Mouse (Mus musculus) 3134 (cell line): ENCODE measurements at regions not wholly inside any gene's neighbourhood (a gene's known extent, or its start where the extent isn't known, plus 50 kb on each side); places are given as distances from the start of the nearest gene placed in this dataset.
A peak's percentile ranks its signal among the peaks of the same experiment; 100 is the strongest.

Experiments
- DNase-seq: peaks from one replicate; pipeline ENCODE4 v3.0.0-alpha.2; 2011; ENCODE audit warnings: low spot score; ENCODE audit not compliant: insufficient read length; ENCODE audit errors: extremely low read depth

DNA sequence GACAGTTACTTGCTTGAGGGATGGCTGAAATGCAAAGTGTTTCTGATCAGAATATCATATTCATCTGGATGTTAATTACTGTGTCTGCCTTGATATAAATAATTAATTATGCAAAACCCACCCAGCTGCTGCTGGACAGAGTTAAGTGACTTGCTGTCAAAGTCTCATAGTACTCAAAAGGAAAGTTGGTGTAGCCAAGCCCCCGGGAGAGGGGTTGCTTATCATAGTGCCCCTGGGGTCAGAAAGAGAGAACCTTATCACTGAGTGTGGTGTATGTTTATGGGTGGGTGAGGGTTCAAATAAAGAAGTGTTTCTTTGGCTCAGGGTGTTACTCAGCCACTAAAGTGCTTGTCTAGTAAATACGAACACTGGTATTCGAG, 211.6 kb downstream of the Cmpk2 start:
- no peak for DNase-seq

DNA sequence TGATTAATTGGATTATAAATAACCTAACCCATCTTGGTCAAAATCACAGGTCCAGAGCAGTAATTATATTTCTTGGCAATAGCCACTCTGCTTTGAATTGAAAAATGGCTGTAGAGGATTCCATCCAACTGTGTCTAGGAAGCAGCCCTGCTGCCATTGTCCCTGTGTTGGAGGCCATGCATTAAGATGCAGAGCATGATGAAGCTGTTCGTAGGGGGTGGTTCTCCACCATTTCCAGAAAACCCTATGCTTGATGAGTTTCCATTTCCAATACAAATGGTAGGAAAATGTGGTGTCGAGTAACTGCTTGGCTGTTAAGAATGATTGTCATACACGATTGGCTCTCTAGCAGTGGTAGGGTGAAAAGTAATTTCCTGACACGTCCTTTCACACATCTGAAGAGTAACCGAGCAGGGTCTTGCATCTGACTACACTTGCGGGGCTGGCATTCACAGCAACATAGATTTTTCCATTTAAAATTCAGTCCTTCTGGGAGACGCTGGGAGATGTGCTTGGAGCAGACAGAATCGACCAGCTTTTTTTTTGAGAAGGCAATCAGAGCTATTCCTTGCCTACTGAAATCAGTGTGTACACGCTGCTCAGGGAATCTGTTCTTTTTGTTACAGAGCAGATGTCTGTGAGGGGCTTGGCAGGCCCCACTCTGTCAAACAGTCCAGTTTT, 211.0 kb downstream of the Cmpk2 start:
- DNase-seq: no peak

DNA sequence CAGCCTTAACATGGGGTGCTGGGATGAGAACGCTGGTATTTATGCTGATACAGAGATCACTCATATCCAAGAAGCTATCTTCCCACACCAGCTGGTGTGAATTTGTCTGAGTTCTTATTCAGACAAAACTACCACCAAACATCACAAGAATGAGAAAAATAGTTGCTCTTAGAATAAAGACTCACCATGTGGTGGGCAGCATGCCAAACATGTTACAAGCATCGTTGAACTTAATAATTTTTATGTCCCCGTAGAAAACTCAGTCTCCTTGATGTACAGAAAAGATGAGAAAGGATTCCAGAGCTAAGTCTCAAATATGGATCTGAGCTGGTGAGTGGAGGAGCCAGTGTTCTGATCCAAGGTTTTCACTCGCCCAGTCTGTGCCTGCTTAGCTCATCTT, 196.5 kb downstream of the Cmpk2 start:
- no peak for DNase-seq

DNA sequence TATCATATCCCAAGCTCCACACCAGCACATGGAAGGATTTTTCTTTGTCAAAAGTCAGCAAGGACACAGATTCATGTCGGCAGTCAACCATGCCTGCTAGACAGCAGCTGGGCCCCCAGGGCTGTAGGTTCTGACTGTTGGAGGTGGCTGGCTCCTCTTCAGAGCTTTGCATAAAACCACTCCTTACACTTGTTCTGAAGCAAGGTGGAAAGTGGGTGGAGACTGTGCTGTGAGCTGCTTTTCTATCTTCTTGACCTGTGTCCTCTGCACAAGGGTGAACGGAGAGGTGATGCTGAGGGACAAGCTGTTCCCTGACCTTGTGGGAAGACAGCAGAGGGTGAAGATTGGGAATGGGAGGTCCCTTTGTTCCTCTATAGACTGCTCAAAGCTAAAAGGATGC, 185.2 kb downstream of the Cmpk2 start:
- no peak for DNase-seq

DNA sequence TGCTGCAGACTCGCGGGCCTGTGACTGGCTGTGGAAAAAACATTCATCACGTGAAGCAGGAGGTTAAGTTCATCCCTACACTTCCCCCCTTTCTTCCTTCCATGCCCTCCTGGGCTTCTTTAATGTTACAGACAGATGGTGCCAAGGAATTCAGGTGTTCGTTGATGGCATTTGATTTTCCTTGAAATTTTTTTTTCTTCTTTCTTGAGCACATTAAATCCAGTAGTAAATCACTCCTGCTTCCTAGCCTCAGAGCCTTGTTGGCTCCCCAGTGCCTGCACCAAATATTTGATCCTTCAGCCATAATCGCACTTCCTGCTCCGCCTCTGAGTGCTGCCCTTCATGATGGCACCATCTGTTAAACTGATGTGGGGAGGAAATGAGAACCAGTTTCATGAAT, 184.8 kb downstream of the Cmpk2 start:
- DNase-seq: no peak

DNA sequence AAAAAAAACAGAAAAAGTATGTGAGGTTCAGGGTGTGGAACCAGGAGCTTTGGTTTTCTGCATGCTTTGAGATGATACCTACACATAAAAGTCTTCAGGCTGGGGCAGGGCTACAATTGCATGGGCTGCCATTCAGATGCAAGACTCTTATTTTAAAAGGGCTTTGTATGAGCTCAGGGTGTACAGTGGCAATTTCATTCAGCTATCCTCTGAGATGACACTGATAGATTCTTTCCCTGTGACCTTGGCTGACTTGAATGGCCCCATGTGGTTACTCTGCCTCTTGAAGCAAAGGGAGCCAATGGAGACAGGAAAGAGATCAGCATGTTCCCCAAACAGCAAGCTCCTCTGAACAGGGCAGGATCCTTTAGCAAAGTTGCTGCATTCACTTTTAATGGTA, 177.1 kb downstream of the Cmpk2 start:
- DNase-seq: no peak

DNA sequence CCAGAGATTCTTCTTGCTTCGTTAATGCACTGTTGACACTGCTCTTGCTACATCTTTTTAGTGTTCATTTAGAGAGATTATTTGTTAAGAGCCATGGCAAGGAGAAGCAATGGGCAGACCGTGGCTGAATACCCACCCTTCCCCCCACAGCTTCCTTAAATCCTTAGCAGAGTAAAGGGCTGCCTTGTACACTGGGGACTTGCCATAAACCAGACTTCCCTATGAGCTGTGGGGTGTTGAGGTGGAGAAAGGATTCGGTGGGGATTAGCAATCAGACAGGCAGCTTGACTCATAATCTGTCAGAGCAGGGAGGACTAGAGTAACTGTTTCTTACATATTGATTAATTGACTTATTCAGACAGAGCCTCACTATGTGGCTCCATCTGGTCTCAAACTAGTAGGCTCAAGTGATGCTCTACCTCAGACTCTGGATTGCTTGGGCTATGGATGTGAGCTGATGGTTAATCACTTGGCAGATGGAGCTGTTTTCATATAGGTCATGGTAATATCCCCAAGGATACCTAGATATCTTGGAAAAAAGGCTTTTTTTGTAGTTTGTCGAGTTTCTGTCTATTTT, 166.7 kb downstream of the Cmpk2 start:
- no peak for DNase-seq

DNA sequence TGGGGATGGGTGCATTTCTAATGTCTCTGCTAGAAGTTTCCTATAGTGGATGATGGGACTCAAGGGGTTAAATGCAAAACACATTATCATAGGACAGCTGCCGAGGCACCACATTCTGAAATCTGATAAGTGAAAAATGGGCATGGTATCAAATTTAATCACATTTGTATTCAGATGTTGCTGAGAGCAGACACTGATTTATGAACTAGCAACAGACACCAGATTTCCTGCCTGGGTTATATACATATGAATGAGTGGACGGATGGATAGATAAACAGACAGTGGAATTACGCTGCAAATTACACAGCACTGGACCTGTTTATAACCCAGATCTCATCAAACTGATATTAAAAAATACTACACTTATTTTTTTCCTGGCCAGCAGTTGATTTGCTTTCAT, 166.2 kb downstream of the Cmpk2 start:
- DNase-seq: no peak

DNA sequence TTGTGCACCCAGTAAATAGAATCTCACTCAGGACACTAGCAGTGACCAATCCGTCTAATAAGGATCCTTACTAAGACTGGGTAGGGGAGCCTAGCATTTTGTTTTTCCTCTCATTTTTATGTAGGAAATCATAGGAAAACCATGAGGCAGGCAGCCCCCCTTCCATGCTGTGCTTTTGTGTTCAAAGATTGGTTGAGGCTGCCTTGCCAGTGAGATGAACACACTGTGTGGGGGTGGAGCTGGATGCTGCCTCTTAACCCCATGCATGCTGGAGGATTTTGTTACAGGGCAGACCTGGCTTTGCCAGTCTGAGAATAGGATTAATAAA, 162.8 kb downstream of the Cmpk2 start:
- DNase-seq: no peak

DNA sequence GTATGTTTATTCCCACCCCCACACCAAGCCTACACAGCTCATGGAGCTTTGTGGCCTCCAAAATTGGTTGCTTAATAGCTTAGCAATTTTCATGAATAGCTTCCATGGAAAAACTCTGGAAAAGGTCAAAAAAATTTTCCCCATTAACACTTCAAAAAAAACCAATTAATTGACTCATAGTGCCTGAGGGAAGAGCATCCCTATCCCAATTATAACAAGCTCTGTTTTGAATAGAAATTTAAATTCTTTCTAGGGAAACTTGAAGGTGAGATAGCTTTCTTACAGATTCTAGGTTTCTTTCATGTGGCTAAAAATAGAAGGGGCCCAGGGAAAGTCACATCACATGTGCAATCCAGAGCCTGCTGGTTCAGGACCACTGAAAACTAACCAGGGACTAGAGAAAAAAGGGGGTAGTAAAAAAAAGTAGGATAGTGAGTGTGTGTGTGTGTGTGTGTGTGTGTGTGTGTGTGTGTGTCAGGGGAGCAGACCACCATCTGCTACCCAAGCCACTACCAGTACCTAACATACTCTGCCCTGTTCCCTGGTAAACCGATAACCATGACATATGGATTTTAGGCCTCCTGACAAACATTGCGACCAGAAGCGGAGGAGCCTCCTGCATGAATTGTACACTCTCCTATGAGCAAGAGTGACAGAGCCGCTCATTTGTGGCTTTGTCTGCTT, 162.2 kb downstream of the Cmpk2 start:
- DNase-seq: no peak

DNA sequence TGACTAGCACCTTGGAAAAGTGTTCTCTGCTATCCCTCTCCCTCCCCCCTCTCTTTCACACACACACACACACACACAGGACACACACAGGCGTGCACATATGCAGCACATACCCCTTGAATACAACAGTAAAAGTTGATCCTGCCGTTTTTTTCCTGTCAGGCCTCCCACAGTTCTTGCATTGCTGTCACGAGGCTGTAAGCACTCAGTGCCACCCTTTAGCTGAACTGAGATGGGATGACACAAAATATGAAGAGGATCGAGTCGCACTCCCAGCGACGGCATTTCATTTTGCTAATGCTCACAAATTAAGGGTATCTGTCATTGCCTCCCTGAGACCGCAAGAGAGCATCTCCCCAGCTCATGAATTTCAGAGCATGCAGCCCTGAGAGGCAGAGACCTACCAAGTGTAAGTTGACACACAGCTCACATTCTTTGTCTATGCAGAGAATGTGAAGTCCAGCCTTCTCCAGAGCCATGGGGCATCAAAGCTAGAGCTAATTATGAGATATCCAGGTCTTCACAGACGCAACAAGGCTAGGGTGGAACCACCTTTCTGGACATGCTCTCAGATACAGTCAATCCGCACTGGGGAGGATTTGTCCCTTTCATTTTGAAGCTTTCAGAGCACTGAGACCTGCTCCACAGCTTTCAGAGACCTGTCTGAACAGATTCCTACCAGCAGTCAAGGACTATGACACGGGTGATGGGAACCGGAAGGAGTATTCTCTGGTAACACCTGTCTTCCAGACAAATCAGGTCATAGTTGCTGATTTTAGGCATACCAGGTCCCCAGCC, 152.3 kb downstream of the Cmpk2 start:
- no peak for DNase-seq

DNA sequence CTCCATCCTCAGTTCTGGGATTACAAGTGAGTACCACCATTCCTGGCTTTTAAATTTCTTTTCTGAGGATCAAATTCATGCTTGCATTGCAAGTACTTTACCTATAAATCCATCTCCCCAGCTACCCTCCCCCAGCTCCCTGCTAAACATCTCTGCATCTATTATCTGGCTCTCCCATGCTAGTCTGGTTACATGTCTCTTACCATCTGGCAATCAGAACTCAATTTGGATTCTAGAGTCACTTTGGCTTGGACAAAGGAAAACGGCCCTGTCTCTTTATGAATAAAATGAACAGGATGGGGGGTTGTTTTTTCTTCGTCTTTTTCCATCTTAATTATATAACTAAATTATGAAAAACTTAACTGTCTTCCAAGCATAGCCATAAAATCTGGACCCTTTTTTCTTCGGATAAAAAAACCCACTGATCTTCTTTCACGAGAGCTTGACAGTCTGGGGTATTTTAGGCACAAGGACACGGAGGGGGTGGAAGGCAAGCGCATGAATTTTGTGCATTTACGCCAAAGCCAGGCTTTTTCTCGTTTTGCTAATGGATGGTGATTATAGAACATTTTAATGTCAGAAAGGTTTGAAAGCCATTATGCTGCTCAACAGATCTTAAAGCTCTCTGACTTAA, 151.6 kb downstream of the Cmpk2 start:
- no peak for DNase-seq

DNA sequence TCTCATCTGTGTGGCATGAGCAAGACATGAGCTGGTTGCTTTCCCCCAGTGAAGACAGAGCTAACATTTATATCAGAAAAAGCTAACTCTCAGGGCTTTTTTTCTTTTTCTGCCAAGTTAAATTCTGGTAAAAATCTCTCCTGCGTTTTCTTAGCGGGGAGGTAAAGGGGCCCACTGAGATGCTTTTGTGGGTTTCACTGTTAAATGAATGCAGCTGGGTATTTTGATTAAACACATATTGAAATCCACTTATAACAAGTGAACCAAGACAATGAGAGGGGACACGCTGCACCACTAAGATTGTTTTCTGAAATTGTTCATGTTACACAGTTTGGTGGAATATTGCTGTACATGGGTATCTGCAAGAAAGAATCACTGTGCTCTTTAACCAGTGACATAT, 149.0 kb downstream of the Cmpk2 start:
- no peak for DNase-seq

DNA sequence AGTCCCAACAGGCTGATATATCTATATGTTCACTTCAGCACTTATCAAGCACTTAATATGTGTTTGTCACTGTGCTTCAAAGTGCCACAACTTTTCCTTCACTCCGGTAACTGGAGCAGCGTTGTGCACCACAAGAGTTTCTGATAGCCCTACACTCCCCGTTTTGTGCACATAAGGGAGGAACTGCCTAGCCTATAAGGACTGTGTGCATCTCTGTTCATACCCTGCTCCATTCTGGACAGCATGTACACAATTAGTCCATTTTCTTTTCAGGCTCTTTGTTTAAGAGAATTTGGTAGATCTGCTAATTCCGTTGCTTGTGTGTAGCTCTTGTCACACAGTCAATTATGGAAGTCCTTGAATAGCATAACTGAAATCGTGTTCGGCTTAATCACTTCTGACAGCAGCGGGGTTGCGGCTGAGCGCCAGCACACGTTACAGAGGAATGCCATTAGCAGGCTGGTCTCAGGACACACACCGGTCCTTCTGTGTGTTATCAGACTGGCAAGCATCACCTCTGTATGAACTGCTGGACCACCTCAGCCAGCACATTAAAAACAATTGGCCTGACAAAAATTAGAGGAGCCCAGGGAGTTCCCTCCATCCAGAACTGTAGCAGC, 144.2 kb downstream of the Cmpk2 start:
- DNase-seq: no peak

DNA sequence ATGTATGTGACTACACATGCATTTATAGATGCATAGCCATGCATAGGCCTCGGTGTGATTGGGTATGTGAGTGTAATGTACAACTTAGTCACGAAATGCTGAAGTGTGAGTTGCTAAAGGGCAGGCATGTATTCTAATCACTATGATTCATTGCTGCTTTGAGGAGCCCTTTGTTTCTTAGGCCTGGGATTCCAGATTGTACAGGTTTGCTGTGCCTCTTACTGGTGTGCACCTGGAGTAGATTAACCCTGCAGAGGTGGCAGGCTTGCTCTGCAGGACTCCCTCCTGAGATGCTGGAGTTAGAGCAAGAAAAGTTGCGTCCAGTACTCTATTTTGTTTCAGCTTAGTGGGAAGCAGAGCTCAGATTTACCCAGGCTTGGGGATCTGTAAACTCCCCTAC, 141.1 kb downstream of the Cmpk2 start:
- no peak for DNase-seq

DNA sequence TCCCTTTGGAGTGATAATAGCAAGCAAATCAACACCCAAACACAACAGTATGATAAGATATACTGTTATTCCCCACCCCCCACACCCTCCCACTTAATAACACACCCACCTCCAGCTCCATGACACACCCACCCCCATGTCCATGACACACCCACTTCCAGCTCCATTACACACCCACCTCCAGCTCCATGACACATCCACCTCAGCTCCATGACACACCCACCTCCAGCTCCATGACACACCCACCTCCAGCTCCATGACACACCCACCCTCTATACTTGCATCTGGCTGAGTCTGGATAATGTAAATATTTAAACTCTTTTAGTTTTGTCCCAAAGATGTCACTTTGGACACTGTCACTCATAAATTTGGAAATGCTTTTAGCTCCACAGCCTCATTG, 129.5 kb downstream of the Cmpk2 start:
- peak; percentile 13 for DNase-seq

DNA sequence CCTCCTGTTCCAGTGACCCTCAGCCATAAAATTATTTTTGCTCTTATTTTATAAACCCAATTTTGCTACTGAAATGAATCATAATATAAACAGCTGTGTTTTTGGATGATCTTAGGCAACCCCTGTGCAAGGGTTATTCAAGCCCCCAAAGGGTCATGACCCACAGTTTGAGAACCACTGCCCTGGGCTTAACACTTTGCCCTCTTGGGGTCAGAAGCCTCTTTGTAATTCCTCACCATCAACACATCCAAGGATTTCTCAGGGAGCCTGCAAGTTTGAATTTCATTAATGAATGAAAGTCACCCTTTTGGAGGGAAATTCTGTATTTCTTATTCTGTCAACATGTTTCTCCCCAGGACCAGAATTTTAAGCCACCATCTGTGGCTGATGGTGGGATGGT, 123.1 kb downstream of the Cmpk2 start:
- no peak for DNase-seq

DNA sequence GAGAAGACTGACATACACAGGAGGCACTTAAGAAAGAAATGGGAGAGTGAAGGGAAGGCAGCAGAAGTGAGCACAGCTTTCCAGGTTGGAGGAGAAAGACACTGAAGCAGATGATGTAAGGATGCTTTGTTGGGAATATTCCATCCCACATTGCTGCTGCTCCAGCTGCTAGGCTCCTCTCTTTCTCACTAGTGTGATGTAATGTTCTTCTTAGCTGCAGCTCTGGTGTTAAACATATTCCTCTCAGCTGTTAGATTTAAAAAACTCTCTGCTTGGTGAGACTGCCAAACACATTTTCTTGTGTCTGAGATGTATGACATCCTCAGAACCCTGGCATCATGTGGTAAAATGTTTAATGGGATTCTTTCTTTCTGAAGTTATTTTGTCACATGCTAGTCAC, 120.1 kb downstream of the Cmpk2 start:
- no peak for DNase-seq

DNA sequence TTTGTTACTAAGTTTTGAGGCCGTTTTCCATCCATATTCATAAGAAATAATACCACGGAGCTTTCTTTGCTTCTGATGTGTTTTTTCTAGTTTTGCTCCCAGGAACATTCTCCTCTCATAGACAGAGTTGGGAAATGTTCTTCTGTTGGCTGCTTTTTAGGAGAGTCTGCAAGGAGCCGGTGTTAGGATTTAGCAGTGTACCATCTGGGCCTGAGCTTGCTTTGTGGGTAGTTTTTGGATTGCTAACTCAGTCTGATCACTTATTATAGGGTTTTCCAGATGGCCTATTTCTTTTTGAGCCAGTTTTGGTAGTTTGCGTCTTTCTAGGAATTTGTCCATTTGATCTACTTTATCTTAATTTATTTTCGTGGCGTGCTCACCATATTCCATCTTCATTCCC, 108.4 kb downstream of the Cmpk2 start:
- no peak for DNase-seq

DNA sequence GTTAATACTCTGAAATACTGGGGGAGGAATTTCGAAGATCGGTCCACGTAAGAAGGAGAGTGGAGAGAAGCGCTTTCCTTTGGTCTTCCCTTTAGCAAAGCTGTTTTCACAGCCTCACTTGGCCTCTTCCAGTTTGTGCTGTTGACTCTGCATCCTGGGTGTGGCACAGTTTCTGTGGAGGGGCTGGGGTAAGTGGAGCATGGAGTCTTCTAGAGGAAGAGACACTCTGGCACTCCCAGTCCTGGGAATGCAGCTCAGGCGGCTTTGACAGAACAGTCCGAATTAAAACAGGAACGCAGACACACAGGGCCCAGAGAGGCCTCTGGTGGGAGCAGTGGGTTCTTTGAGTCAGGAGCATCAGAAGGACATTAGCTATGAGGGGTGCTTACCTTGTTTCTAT, 102.6 kb downstream of the Cmpk2 start:
- no peak for DNase-seq

DNA sequence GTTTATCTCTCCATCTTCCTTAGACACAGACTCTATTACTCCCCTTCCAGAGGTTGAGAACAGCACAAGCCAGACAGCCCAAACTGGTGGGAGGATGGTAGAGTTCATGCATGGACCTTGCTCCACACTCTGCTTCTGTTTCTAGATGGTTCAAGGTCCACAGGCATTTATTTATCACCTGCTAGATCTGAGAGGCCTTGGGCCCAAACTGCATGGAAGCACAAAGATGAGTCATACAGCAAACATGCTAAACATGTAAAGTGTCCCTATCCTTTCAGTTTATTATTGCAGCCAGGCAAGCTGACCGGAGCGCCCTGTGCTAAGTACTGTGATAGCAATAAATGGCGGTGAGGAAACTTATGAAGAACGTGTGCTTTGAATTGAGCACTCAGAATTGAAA, 98.4 kb downstream of the Cmpk2 start:
- no peak for DNase-seq
